Mouse (Mus musculus) hindbrain, embryonic 14.5 days (tissue): ENCODE data around the gene D430041D05Rik. TPM values are rescaled to one million over a fixed set of nuclear protein-coding genes. Genes with fewer than 3 reads are reported as not detected.

Source experiments
- ATAC-seq: fragments of 200-750 bp; cut with Nextera tagmentation; 2 replicates; pipeline ENCODE4 v1.8.0; 2017; ENCODE audit warnings: moderate number of reproducible peaks, mild to moderate bottlenecking, moderate TSS enrichment, moderate library complexity; ENCODE audit not compliant: low FRiP score
- DNase-seq: peaks from one replicate; pipeline ENCODE4 v3.0.0-alpha.2; 2015; ENCODE audit warnings: low spot score
- H3K27ac ChIP-seq: fragments of 300-500 bp; sonication (generic); 2 replicates; pipeline ENCODE4 v1.5.1; 2014; ENCODE audit warnings: mild to moderate bottlenecking, moderate library complexity
- H3K27me3 ChIP-seq: fragments of 300-500 bp; sonication (generic); 2 replicates; pipeline ENCODE4 v1.6.1; 2014; ENCODE audit warnings: mild to moderate bottlenecking, low read length, mixed read lengths; ENCODE audit not compliant: control insufficient read depth, insufficient read depth
- H3K36me3 ChIP-seq: fragments of 300-500 bp; sonication (generic); replicated peaks from 2 replicates; pipeline ENCODE4 v1.6.1; 2014; ENCODE audit not compliant: control insufficient read depth, insufficient read depth
- H3K4me1 ChIP-seq: fragments of 300-500 bp; sonication (generic); replicated peaks from 2 replicates; pipeline ENCODE4 v1.6.1; 2014; ENCODE audit warnings: antibody characterized with exemption, low read length, mixed read lengths; ENCODE audit not compliant: control insufficient read depth, insufficient read depth
- H3K4me2 ChIP-seq: fragments of 300-500 bp; sonication (generic); replicated peaks from 2 replicates; pipeline ENCODE4 v1.6.1; 2014; ENCODE audit warnings: mild to moderate bottlenecking, moderate library complexity
- H3K4me3 ChIP-seq: fragments of 300-500 bp; sonication (generic); replicated peaks from 2 replicates; pipeline ENCODE4 v1.5.1; 2014; ENCODE audit warnings: mild to moderate bottlenecking, low read length
- H3K9ac ChIP-seq: fragments of 300-500 bp; sonication (generic); 2 replicates; pipeline ENCODE4 v1.6.1; 2014
- H3K9me3 ChIP-seq: fragments of 300-500 bp; sonication (generic); 2 replicates; pipeline ENCODE4 v1.6.1; 2016; ENCODE audit warnings: low read length; ENCODE audit not compliant: control insufficient read depth
- WGBS: fragments of 180-500 bp; shearing (Covaris S2); extraction: QIAGEN DNeasy Blood & Tissue Kit; methylation state at CpG from one replicate; pipeline ENCODE4 v1.1.7; 2014; 5-methylcytosine and 5-hydroxymethylcytosine counted together
- polyA plus RNA-seq: library from polyadenylated mRNA; unstranded; fragments of >200 nt; fragmentation: Nextera tagmentation; extraction: Ambion mirVana; gene quantifications from 2 replicates; pipeline ENCODE4 v1.2.1, GENCODE M21; 2014

Gene D430041D05Rik
- polyA plus RNA-seq, 1 experiment from 2014 or later = 13.4 TPM

DNA sequence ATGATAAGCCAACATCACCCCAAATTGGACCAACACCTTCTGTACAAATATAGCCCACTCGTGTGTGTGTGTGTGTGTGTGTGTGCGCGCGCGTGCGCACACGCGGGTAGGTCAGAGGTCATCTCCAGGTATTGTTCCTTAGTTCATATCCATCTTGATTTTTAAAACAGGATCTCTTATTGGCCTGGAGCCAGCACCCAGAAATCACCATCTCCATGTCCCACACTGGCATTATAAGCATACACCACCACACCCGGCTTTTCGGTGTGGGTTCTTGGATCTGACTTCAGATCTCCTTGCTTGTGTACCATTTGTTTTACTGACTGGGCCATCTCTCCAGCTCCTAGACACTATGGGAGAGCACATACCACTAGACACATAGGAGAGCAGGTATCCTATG, 91.4 kb downstream of the D430041D05Rik start:
- H3K9me3 ChIP-seq = no peaks in the 10 kb centered on the region
- H3K36me3 ChIP-seq = no peaks in the 10 kb centered on the region
- H3K4me2 ChIP-seq = no peak overlapping the region
- H3K27ac ChIP-seq = no peak overlapping the region
- no peak overlapping the region for H3K9ac ChIP-seq
- 97% methylated on average over 10 of the region's 10 CpGs for WGBS
- peaks cover 31% of the 10 kb centered on the region for H3K4me1 ChIP-seq
- no peaks in the 10 kb centered on the region for H3K27me3 ChIP-seq
- no peak for ATAC-seq
- no peak overlapping the region for H3K4me3 ChIP-seq
- no peak for DNase-seq

DNA sequence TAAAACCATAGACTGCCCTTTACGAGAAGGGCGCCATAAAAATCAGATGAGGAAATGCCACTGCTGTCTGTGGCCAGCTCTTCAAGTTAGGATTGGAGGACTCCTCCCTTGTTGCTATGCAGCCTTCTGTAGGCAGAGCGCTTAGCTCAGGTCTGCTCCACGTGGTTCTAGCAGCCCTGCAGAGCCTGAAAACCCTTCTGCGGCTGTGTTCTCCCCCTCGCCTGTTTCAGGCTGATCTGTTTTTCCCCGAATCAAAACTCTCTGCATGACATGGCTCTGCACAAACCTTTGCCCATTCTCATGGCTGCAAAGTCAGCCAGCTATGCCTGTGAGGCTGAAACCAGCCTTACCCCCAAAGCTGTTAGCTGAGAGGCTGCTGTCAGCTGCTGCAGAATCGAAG, 91.9 kb downstream of the D430041D05Rik start:
- Histone ChIP-seq H3K27me3 (no peaks in the 10 kb centered on the region), H3K4me2 (no peak overlapping the region), H3K9me3 (no peaks in the 10 kb centered on the region), H3K36me3 (no peaks in the 10 kb centered on the region), H3K9ac (no peak overlapping the region), H3K27ac (no peak overlapping the region), H3K4me1 (peaks cover 31% of the 10 kb centered on the region), H3K4me3 (no peak overlapping the region)
- peak; percentile 53; the same call in 1 of the 2 replicates for ATAC-seq
- 50% methylated on average over 8 of the region's 8 CpGs for WGBS
- DNase-seq = no peak

DNA sequence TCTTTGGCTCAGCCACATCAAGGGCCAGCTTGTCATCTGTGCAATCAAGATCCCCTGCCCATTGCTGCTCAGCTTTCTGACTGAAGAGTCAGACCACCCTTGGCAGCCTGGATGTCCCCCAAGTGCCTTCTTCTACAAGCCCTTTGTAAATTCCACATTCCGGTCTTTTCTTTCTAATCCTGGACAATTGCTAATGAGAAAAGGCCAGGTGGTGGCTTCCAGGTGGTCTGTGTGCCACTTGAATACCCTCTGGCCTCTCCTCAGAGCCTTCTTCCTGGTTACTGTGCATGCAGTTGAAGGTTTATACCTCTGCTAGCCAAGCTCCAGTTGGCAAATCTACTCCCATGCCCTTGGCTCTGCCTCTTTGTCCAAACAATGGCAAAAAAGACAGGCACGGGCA, 92.6 kb downstream of the D430041D05Rik start:
- DNase-seq = no peak
- Histone ChIP-seq H3K4me1 (peaks cover 31% of the 10 kb centered on the region), H3K27me3 (no peaks in the 10 kb centered on the region), H3K27ac (no peak overlapping the region), H3K4me2 (no peak overlapping the region), H3K9me3 (no peaks in the 10 kb centered on the region), H3K4me3 (no peak overlapping the region), H3K9ac (no peak overlapping the region), H3K36me3 (no peaks in the 10 kb centered on the region)
- 82% methylated on average over 2 of the region's 2 CpGs for WGBS
- no peak for ATAC-seq

DNA sequence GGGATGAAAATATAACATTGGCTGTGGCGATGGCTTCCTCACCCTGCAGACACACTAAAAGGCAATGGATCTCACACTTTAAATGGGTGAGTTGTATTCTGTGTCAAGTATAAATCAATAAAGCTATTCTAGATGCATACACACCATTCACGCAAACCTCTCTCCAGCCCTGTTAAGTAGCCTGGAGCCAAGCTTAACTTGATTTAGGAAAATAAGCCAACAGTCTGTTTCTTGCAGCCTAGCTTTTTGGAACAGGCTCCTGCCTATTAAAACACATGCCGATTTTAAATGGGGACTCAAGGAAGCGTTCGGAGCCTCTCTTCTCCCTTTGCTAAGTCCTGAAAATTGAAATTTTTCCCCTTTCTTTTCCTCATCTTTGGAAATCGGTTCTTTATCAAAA, 93.2 kb downstream of the D430041D05Rik start:
- H3K4me1 ChIP-seq = peaks cover 31% of the 10 kb centered on the region
- DNase-seq = no peak
- H3K27me3 ChIP-seq = no peaks in the 10 kb centered on the region
- H3K27ac ChIP-seq = no peak overlapping the region; the same call in 1 of the 2 replicates
- H3K4me3 ChIP-seq = no peak overlapping the region
- H3K9ac ChIP-seq = no peak overlapping the region
- H3K9me3 ChIP-seq = no peaks in the 10 kb centered on the region
- no peak overlapping the region for H3K4me2 ChIP-seq
- no peaks in the 10 kb centered on the region for H3K36me3 ChIP-seq
- 81% methylated on average over 6 of the region's 6 CpGs for WGBS
- no peak for ATAC-seq

DNA sequence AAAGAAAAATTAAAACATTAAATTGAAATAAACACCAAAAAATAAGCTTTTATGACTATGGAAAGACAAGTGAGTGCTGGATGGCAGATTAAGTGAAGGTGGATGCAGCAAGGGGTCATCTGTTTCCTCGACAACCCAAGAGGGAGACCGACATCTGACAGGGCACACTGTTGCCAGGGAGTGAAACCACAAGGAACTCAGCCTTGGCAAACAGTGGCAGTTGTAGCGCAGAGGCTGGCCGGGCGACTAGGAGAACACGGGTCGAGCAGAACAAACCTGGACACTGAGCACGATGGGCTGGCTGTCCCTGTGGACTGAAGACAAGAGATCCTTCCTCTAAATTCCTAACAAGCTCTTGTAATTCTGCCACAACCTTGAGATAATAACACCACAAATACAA, 94.3 kb downstream of the D430041D05Rik start:
- no peaks in the 10 kb centered on the region for H3K36me3 ChIP-seq
- no peak overlapping the region for H3K27ac ChIP-seq
- H3K4me1 ChIP-seq = peaks cover 29% of the 10 kb centered on the region
- no peaks in the 10 kb centered on the region for H3K9me3 ChIP-seq
- 41% methylated on average over 8 of the region's 8 CpGs for whole genome bisulfite sequencing
- no peak overlapping the region for H3K9ac ChIP-seq
- H3K4me3 ChIP-seq = no peak overlapping the region
- no peaks in the 10 kb centered on the region for H3K27me3 ChIP-seq
- H3K4me2 ChIP-seq = no peak overlapping the region
- no peak for ATAC-seq
- DNase-seq = peak; percentile 45

DNA sequence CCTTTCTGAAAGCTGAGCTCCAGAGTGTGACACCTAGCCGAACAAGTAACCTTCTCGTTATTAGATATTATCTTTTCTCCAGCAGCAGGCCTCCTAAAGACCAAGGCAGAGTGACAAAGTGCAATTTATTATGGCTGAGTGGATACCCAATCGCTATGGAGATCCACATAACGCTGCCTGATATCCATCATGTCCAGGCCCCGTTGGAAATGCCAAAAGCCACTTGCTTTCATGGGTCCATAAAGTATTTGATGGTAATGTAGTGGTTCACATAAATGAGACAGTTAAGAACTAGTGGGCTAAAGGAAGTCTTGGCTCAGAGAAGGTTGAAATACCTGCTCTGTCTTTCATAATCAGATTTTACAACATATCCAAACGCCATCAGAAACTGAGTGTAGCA, 97.6 kb downstream of the D430041D05Rik start:
- Histone ChIP-seq H3K9me3 (no peaks in the 10 kb centered on the region), H3K4me2 (no peak overlapping the region), H3K36me3 (no peaks in the 10 kb centered on the region), H3K9ac (no peak overlapping the region), H3K27me3 (no peaks in the 10 kb centered on the region), H3K27ac (no peak overlapping the region), H3K4me3 (no peak overlapping the region), H3K4me1 (peaks cover 17% of the 10 kb centered on the region)
- ATAC-seq (no peak), DNase-seq (no peak)
- WGBS = 65% methylated on average over 6 of the region's 6 CpGs

DNA sequence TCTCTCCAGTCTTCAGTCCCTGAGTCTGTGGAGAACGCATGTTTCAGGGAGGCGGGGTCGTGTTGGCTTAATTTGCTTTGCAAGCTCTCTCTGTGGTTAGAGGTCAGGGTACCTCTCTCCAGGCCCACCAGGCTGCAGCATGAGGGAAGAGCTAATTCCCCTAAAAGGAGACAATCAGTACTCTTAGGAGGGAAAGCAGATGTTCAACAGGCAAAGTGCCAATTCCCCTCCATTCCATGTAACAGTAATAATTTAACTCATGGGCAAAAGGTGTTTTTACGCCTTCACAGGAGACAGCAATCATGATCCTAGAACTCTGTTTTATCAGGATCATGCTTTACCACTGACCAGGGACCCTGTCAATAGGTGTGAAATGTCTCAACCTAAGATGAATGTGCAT, 103.7 kb downstream of the D430041D05Rik start:
- Histone ChIP-seq H3K9me3 (no peaks in the 10 kb centered on the region), H3K4me3 (no peak overlapping the region), H3K9ac (no peak overlapping the region), H3K27ac (no peak overlapping the region), H3K4me1 (peaks cover 4% of the 10 kb centered on the region; the same call in 1 of the 2 replicates), H3K36me3 (no peaks in the 10 kb centered on the region), H3K27me3 (no peaks in the 10 kb centered on the region), H3K4me2 (no peak overlapping the region)
- no peak for ATAC-seq
- DNase-seq = no peak
- WGBS = 76% methylated on average over 4 of the region's 4 CpGs

DNA sequence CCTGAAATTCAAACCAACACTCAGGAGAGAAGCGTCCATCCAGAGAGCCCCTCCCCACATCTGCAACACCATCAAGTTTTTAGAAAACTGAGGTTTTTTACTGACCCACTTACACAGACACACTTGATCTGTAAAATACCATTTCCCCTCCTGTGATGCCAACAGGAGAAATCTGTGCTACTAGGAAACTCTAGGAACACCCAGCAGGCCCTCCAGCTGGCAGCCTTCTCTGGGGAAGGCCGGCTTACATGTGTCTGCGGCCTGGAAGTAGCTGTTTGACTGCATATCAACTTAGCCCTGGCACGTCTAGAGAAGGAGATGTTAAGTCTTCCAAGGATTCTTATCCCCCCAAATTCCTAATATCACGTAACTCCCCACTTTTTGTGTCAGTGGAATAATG, 105.1 kb downstream of the D430041D05Rik start:
- 82% methylated on average over 5 of the region's 5 CpGs for WGBS
- peaks cover 4% of the 10 kb centered on the region; the same call in 1 of the 2 replicates for H3K4me1 ChIP-seq
- DNase-seq = no peak

DNA sequence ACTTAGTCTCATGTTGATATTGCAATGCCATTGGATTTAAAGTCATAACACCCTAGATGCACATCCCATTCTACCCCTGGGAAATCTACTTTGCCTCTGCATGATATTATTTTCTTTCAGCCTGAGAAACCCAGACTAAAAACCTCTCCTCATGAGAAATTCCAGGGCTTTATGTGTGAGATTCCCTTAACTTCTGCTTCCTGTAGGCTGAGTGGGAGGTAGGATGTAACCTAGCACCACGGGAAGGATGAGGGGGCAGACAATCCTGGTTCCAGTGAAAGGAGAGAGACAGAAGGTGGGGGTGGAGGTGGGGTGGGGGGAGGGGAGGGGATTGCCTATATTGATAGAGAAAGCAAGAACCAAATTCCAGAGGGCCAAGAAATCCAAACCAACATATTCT, 110.9 kb downstream of the D430041D05Rik start:
- Histone ChIP-seq H3K4me3 (no peak overlapping the region), H3K4me1 (no peaks in the 10 kb centered on the region), H3K9me3 (no peaks in the 10 kb centered on the region), H3K9ac (no peak overlapping the region), H3K36me3 (no peaks in the 10 kb centered on the region), H3K27ac (no peak overlapping the region), H3K4me2 (no peak overlapping the region), H3K27me3 (no peaks in the 10 kb centered on the region)
- ATAC-seq = no peak
- WGBS = 67% methylated on average over 1 of the region's 1 CpGs
- DNase-seq = no peak

More for the DNA sequence above, 105.1 kb downstream of the D430041D05Rik start:
- Histone ChIP-seq H3K36me3 (no peaks in the 10 kb centered on the region), H3K27ac (no peak overlapping the region), H3K9ac (no peak overlapping the region), H3K4me3 (no peak overlapping the region), H3K9me3 (no peaks in the 10 kb centered on the region), H3K4me2 (no peak overlapping the region), H3K27me3 (no peaks in the 10 kb centered on the region)
- no peak for ATAC-seq

DNA sequence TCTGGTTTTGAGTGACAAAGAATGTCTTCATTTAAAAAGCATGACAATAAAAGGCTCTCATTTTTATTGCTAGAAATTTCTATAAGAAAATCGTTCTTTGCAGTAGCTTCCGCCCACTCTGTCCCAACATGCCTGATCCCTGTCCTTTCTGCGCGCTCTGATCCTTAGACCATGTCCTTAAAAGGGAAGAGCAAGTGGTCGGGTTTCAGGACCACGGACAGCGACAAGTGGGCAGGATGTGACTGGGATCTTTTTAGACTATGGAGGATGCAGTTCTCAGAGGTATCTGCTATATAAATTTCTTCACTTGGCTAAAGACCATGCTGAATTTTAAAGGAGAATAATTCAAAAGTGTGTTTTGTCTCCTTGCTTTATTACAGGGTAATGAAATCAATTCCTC, 111.7 kb downstream of the D430041D05Rik start:
- Histone ChIP-seq H3K27ac (no peak overlapping the region), H3K27me3 (no peaks in the 10 kb centered on the region), H3K9ac (no peak overlapping the region), H3K36me3 (no peaks in the 10 kb centered on the region), H3K9me3 (no peaks in the 10 kb centered on the region), H3K4me3 (no peak overlapping the region), H3K4me1 (no peaks in the 10 kb centered on the region), H3K4me2 (no peak overlapping the region)
- WGBS = 21% methylated on average over 7 of the region's 7 CpGs
- no peak for ATAC-seq
- peak; percentile 71 for DNase-seq
